Mouse (Mus musculus) G1E-ER4 (cell line): ENCODE results near the gene Nt5m. TPM values are rescaled to one million over a fixed set of nuclear protein-coding genes. Genes with fewer than 3 reads are reported as not detected.
A peak's percentile ranks its signal among the peaks of the same experiment; 100 is the strongest.

Source experiments
- GATA1 ChIP-seq: IDR thresholded peaks from one replicate; pipeline ENCODE4 v1.8.0; 2012; ENCODE audit warnings: low read length, inconsistent platforms
- polyA plus RNA-seq: library from polyadenylated mRNA; stranded (reverse); fragments of >175 nt; gene quantifications from 2 replicates; pipeline ENCODE4 v1.2.3, GENCODE M21; 2012

The Nt5m gene
- polyA plus RNA-seq, 1 experiment: 13.7 TPM

DNA sequence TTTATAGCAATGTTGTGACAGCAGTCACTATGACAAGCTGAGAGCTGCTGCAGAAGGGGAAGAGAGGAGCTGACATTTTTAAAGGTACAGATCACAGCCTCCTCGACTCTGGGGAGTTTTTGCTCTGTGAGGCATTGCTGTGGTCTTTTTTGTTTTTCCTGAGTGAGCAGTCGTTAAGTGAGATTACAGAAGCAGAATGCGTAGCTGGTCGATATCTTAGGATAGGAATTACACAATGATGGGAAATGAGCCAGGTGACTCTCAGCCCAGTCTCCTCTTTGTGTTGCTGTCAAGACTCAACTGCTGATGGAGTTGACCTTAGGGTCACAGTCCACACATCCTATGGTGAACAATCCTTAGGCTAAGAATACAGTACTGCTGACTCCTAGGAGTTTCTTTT lies 78.8 kb downstream of the Nt5m start:
- TF ChIP-seq GATA1: no peak

DNA sequence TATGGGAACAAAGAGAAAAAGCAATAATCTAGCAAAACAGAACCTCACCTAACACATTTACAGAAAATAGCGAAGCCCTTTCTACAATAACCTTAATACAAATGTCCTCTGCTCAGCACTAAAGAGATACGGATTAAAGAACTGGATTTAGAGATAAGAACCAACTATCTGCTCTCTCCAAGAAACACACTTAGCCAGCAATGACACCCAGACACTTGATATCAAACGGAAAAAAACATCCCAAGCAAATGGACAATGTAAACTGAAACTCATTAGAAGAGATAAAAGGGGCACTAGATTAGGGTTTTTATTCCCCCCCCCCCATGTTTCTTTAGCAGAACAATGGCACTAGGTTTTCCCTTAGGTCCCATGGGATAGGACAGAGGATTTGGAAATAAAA lies 80.2 kb downstream of the Nt5m start:
- TF ChIP-seq GATA1: peak; percentile 54

DNA sequence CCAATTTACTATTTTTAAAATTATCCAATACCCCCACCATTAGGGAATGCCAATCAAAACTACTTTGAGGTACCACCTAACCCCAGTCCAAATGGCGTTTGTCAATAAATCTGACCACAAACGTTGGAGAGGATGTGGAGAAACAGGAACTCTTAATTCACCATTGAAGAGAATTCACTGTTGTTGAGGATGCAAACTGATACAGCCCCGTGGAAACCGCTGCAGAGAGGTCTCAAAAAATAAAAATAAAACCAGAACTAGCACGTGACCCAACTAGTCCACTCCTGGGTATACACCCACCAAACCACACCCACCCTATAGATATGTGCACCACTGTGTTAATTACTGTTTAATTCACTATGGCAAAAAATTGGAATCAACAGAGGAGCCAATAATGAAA lies 81.1 kb downstream of the Nt5m start:
- TF ChIP-seq GATA1: no peak

DNA sequence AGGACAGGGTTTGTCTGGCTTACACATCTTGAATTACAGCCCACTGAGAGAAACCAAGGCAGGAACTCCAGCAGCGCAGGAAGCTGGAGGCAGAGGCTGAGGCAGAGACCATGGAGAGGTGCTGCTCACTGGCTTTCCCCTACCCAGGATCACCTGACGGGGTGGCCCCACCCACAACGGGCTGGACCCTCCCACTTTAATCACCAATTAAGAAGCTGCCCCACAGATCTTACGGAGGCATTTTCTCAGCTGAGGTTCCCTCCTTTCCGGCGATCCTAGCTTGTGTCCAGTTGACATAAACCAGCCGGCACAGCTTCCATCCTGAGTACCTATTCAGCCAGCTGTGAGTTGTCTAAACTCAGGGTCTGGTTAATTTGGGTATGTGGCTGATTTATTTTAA lies 82.0 kb downstream of the Nt5m start:
- no peak for TF ChIP-seq GATA1

DNA sequence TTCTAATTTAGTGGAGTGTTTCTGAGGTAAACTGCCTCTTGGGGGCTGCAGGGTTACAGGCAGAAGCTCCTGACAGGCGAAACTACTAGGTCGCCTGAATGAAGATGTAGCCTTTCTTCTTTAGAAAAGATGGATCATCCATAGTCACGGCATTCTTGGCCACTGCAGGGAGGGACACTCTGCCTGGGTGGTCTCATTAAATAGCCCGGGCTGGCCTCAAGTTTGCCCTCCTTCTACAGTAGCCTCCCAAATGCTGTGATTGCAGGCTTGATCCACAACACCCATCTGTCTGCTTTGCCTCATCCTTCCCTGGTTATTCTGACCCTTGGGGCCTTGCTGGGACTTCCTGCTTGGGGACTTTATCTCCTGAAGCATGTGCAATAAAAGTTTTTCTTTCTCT lies 90.8 kb downstream of the Nt5m start:
- no peak for TF ChIP-seq GATA1

Other genes with a start within 250 kb of the Nt5m start
- gene Olfr223, start 246.2 kb upstream of the Nt5m start, polyA plus RNA-seq: not detected in 2 replicates
- gene Mprip, start 178.1 kb upstream of the Nt5m start, polyA plus RNA-seq: 48.1 and 53.1 TPM in 2 replicates
- not detected in 2 replicates for gene Pld6, start 51.8 kb upstream of the Nt5m start, polyA plus RNA-seq
- 27.8 and 32.6 TPM in 2 replicates for gene Flcn, start 29.4 kb upstream of the Nt5m start, polyA plus RNA-seq
- 24.5 and 27.1 TPM in 2 replicates for gene Cops3, start 391 bp downstream of the Nt5m start, polyA plus RNA-seq
- gene Med9, start 108.8 kb downstream of the Nt5m start, polyA plus RNA-seq: 74.8 and 98.3 TPM in 2 replicates
- 0.04 TPM in 1 of 2 replicates, not detected in the other for gene Rasd1, start 125.5 kb downstream of the Nt5m start, polyA plus RNA-seq
- 1.3 and 10.0 TPM in 2 replicates for gene Pemt, start 207.0 kb downstream of the Nt5m start, polyA plus RNA-seq